Mouse (Mus musculus) frontal cortex, postnatal 25 days (tissue): ENCODE measurements around the gene Minpp1.
"Not testable (repeated sequence)": the region's sequence is repeated elsewhere in the genome, so short reads cannot be mapped to it uniquely, and the experiment has no call there.

Source experiments
- DNase-seq, 2 experiments: peaks; one replicate each; pipeline ENCODE4 v3.0.0; 2022; ENCODE audit warnings: low spot score in 2 of 2

Minpp1 gene

GRCm38 (mm10) chr19:32485681-32486105, at the start of gene Minpp1:
Gene Minpp1 (plus strand): TSS chr19:32485769.
- peak; percentile 70 to 79 for DNase-seq

GRCm38 (mm10) chr19:32439356-32439755, 46.2 kb upstream of the Minpp1 start:
- DNase-seq = no peak

GRCm38 (mm10) chr19:32441568-32441967, 44.0 kb upstream of the Minpp1 start:
- no peak for DNase-seq

- no peak for DNase-seq
These were observed 36.6 kb upstream of the Minpp1 start for GRCm38 (mm10) chr19:32448931-32449330.

- no peak for DNase-seq
These were observed 33.3 kb upstream of the Minpp1 start for GRCm38 (mm10) chr19:32452231-32452630.

GRCm38 (mm10) chr19:32456744-32457143, 28.8 kb upstream of the Minpp1 start:
- no peak for DNase-seq

- not testable (repeated sequence) for DNase-seq
These were observed 27.9 kb upstream of the Minpp1 start for GRCm38 (mm10) chr19:32457631-32458030.

GRCm38 (mm10) chr19:32463037-32463436, 22.5 kb upstream of the Minpp1 start:
- no peak for DNase-seq

GRCm38 (mm10) chr19:32465228-32465627, 20.3 kb upstream of the Minpp1 start:
- DNase-seq = no peak

GRCm38 (mm10) chr19:32466478-32466877, 19.1 kb upstream of the Minpp1 start, which contains the start of gene Rpl9-ps6:
Gene Rpl9-ps6 (minus strand): TSS chr19:32466578.
- DNase-seq = no peak

- no peak for DNase-seq
These were observed 18.2 kb upstream of the Minpp1 start for GRCm38 (mm10) chr19:32467325-32467724.

GRCm38 (mm10) chr19:32470059-32470497, 15.5 kb upstream of the Minpp1 start:
- peak in 1 of 2 experiments; percentile 24 for DNase-seq

- DNase-seq = no peak
These were observed 14.9 kb upstream of the Minpp1 start for GRCm38 (mm10) chr19:32470570-32471263.

- DNase-seq = no peak
These were observed 9.4 kb upstream of the Minpp1 start for GRCm38 (mm10) chr19:32476016-32476711.

- no peak for DNase-seq
These were observed 8.9 kb upstream of the Minpp1 start for GRCm38 (mm10) chr19:32476712-32477052.

GRCm38 (mm10) chr19:32480255-32480654, 5.3 kb upstream of the Minpp1 start:
- DNase-seq = no peak

- DNase-seq = no peak
These were observed 4.7 kb upstream of the Minpp1 start for GRCm38 (mm10) chr19:32480791-32481442.

- no peak for DNase-seq
These were observed 4.1 kb upstream of the Minpp1 start for GRCm38 (mm10) chr19:32481511-32481910.

GRCm38 (mm10) chr19:32484941-32485660, 468 bp upstream of the Minpp1 start:
- no peak for DNase-seq

GRCm38 (mm10) chr19:32486106-32486724, 646 bp downstream of the Minpp1 start:
- DNase-seq = peak; percentile 37 to 50

GRCm38 (mm10) chr19:32487595-32488255, 2.2 kb downstream of the Minpp1 start:
- no peak for DNase-seq
